Mouse (Mus musculus): ENCODE results near the gene Dync1h1. TPM values are rescaled to one million over a fixed set of nuclear protein-coding genes. Genes with fewer than 3 reads are reported as not detected.
"Not testable (repeated sequence)": the region's sequence is repeated elsewhere in the genome, so short reads cannot be mapped to it uniquely, and the experiment has no call there.

The Dync1h1 gene
- polyA plus RNA-seq, 1 experiment from 2014 or later: 11.2 TPM

- 71% methylated on average over 4 of the region's 4 CpGs for WGBS (ENCODE audit: insufficient replicate concordance)
- H3K9ac ChIP-seq: not testable (repeated sequence)
Observed at GRCm38 (mm10) chr12:110705419-110705818, 104.2 kb downstream of the Dync1h1 start.

GRCm38 (mm10) chr12:110706337-110707231, 105.3 kb downstream of the Dync1h1 start:
- H3K36me3 ChIP-seq (replicated peaks): no peaks in the 10 kb centered on the region
- peak overlapping the region; percentile 56 for H3K4me3 ChIP-seq (replicated peaks)
- peak overlapping the region; percentile 33 for H3K9ac ChIP-seq
- peak; percentile 59 for ATAC-seq (ENCODE audit: insufficient read depth)
- H3K27ac ChIP-seq (replicated peaks): peak overlapping the region; percentile 49
- 1% methylated on average over 27 of the region's 27 CpGs for WGBS (ENCODE audit: insufficient replicate concordance)
- H3K4me1 ChIP-seq (replicated peaks): peaks cover 27% of the 10 kb centered on the region
- peak overlapping the region; percentile 71 for H3K4me2 ChIP-seq
- no peaks in the 10 kb centered on the region for H3K9me3 ChIP-seq (replicated peaks)
- H3K27me3 ChIP-seq: no peaks in the 10 kb centered on the region

More at GRCm38 (mm10) chr12:110705419-110705818, 104.2 kb downstream of the Dync1h1 start:
- ATAC-seq (ENCODE audit: insufficient read depth); H3K4me3 ChIP-seq (replicated peaks); H3K4me2 ChIP-seq; H3K36me3 ChIP-seq (replicated peaks); H3K27me3 ChIP-seq; H3K27ac ChIP-seq (replicated peaks); H3K9me3 ChIP-seq (replicated peaks): not testable (repeated sequence)
- peaks cover 38% of the 10 kb centered on the region for H3K4me1 ChIP-seq (replicated peaks)

GRCm38 (mm10) chr12:110707451-110707850, 106.2 kb downstream of the Dync1h1 start:
- 89% methylated on average over 7 of the region's 7 CpGs for WGBS (ENCODE audit: insufficient replicate concordance)
- H3K9me3 ChIP-seq (replicated peaks): no peaks in the 10 kb centered on the region
- peaks cover 18% of the 10 kb centered on the region for H3K4me1 ChIP-seq (replicated peaks)
- H3K4me2 ChIP-seq: peak overlapping the region; percentile 71
- H3K4me3 ChIP-seq (replicated peaks): 0 out of 2 replicates have a peak overlapping the region, but pooled peaks have one; percentile 56
- H3K36me3 ChIP-seq (replicated peaks): no peaks in the 10 kb centered on the region
- no peaks in the 10 kb centered on the region for H3K27me3 ChIP-seq
- H3K9ac ChIP-seq: no peak overlapping the region
- no peak overlapping the region for H3K27ac ChIP-seq (replicated peaks)
- ATAC-seq (ENCODE audit: insufficient read depth): no peak

- Histone ChIP-seq H3K27me3 (no peaks in the 10 kb centered on the region), H3K4me3 (replicated peaks) (no peak overlapping the region), H3K36me3 (replicated peaks) (no peaks in the 10 kb centered on the region), H3K9ac (no peak overlapping the region), H3K4me1 (replicated peaks) (peaks cover 12% of the 10 kb centered on the region), H3K27ac (replicated peaks) (no peak overlapping the region), H3K9me3 (replicated peaks) (0 out of 2 replicates have a peak, but pooled peaks cover 2% of the 10 kb centered on the region), H3K4me2 (no peak overlapping the region)
- ATAC-seq (ENCODE audit: insufficient read depth): no peak
- WGBS (ENCODE audit: insufficient replicate concordance): 58% methylated on average over 5 of the region's 5 CpGs
Observed at GRCm38 (mm10) chr12:110711270-110711669, 110.0 kb downstream of the Dync1h1 start.

GRCm38 (mm10) chr12:110713784-110714183, 112.5 kb downstream of the Dync1h1 start:
- Histone ChIP-seq H3K4me2 (no peak overlapping the region), H3K4me1 (replicated peaks) (no peaks in the 10 kb centered on the region), H3K27me3 (peaks cover 10% of the 10 kb centered on the region), H3K4me3 (replicated peaks) (no peak overlapping the region), H3K9me3 (replicated peaks) (0 out of 2 replicates have a peak, but pooled peaks cover 2% of the 10 kb centered on the region), H3K9ac (no peak overlapping the region), H3K27ac (replicated peaks) (no peak overlapping the region), H3K36me3 (replicated peaks) (no peaks in the 10 kb centered on the region)
- no peak for ATAC-seq (ENCODE audit: insufficient read depth)
- WGBS (ENCODE audit: insufficient replicate concordance): 82% methylated on average over 6 of the region's 6 CpGs

GRCm38 (mm10) chr12:110714215-110714614, 113.0 kb downstream of the Dync1h1 start:
- H3K4me2 ChIP-seq: no peak overlapping the region
- H3K27ac ChIP-seq (replicated peaks): no peak overlapping the region
- H3K36me3 ChIP-seq (replicated peaks): no peaks in the 10 kb centered on the region
- peaks cover 14% of the 10 kb centered on the region for H3K27me3 ChIP-seq
- H3K4me1 ChIP-seq (replicated peaks): no peaks in the 10 kb centered on the region
- H3K4me3 ChIP-seq (replicated peaks): no peak overlapping the region
- no peak for ATAC-seq (ENCODE audit: insufficient read depth)
- 30% methylated on average over 6 of the region's 6 CpGs for whole genome bisulfite sequencing (ENCODE audit: insufficient replicate concordance)
- H3K9ac ChIP-seq: no peak overlapping the region
- 0 out of 2 replicates have a peak, but pooled peaks cover 2% of the 10 kb centered on the region for H3K9me3 ChIP-seq (replicated peaks)

GRCm38 (mm10) chr12:110716004-110716403, 114.8 kb downstream of the Dync1h1 start:
- Histone ChIP-seq H3K36me3 (replicated peaks) (no peaks in the 10 kb centered on the region), H3K4me3 (replicated peaks) (no peak overlapping the region), H3K27me3 (peaks cover 29% of the 10 kb centered on the region), H3K9ac (no peak overlapping the region), H3K4me1 (replicated peaks) (no peaks in the 10 kb centered on the region), H3K9me3 (replicated peaks) (0 out of 2 replicates have a peak, but pooled peaks cover 2% of the 10 kb centered on the region), H3K27ac (replicated peaks) (no peak overlapping the region), H3K4me2 (no peak overlapping the region)
- 38% methylated on average over 5 of the region's 5 CpGs for WGBS (ENCODE audit: insufficient replicate concordance)
- no peak for ATAC-seq (ENCODE audit: insufficient read depth)

Small RNAs within 50 kb of the gene (microRNA-seq; reads per million reads assigned to microRNA genes)
- gene Gm27299: not detected

Other genes starting within 250 kb of the Dync1h1 start
- gene Ppp2r5c, start 154.3 kb upstream of the Dync1h1 start, polyA plus RNA-seq (2015; fragmentation: Nextera tagmentation; extraction: Ambion mirVana): 64.2 and 66.0 TPM in 2 replicates
- gene 1700001K19Rik, start 81.2 kb downstream of the Dync1h1 start, polyA plus RNA-seq (2015; fragmentation: Nextera tagmentation; extraction: Ambion mirVana): not detected in 2 replicates
- gene Hsp90aa1, start 101.3 kb downstream of the Dync1h1 start, polyA plus RNA-seq (2015; fragmentation: Nextera tagmentation; extraction: Ambion mirVana): 464 and 536 TPM in 2 replicates
- gene Wdr20, start 136.5 kb downstream of the Dync1h1 start, polyA plus RNA-seq (2015; fragmentation: Nextera tagmentation; extraction: Ambion mirVana): 8.6 and 9.1 TPM in 2 replicates
- 0.22 TPM in 2 replicates for gene Mok, start 239.5 kb downstream of the Dync1h1 start, polyA plus RNA-seq (2015; fragmentation: Nextera tagmentation; extraction: Ambion mirVana)
- 1.7 and 1.8 TPM in 2 replicates for gene Zfp839, start 248.8 kb downstream of the Dync1h1 start, polyA plus RNA-seq (2015; fragmentation: Nextera tagmentation; extraction: Ambion mirVana)

Data from liver, embryonic 15.5 days (tissue).